Mouse (Mus musculus) intestine, postnatal 0 days (tissue): ENCODE data around the gene Stpg4. TPM values are rescaled to one million over a fixed set of nuclear protein-coding genes. Genes with fewer than 3 reads are reported as not detected.

Experiments used
- ATAC-seq: fragments of 200-750 bp; cut with Nextera tagmentation; 2 replicates; pipeline ENCODE4 v1.8.0; 2017; ENCODE audit warnings: mild to moderate bottlenecking, moderate TSS enrichment, moderate library complexity
- H3K27ac ChIP-seq: fragments of 300-500 bp; sonication (generic); 2 replicates; pipeline ENCODE4 v1.5.1; 2014; ENCODE audit warnings: mild to moderate bottlenecking, low read depth, low read length, moderate library complexity
- H3K27me3 ChIP-seq: fragments of 300-500 bp; sonication (generic); replicated peaks from 2 replicates; pipeline ENCODE4 v1.6.1; 2014; ENCODE audit warnings: low read length, mixed read lengths; ENCODE audit not compliant: control insufficient read depth, insufficient read depth
- H3K36me3 ChIP-seq: fragments of 300-500 bp; sonication (generic); 2 replicates; pipeline ENCODE4 v1.6.1; 2014; ENCODE audit warnings: mild to moderate bottlenecking, moderate library complexity; ENCODE audit not compliant: control insufficient read depth, insufficient read depth
- H3K4me1 ChIP-seq: fragments of 300-500 bp; sonication (generic); replicated peaks from 2 replicates; pipeline ENCODE4 v1.6.1; 2014; ENCODE audit warnings: antibody characterized with exemption, low read length, mixed read lengths; ENCODE audit not compliant: control insufficient read depth, insufficient read depth
- H3K4me2 ChIP-seq: fragments of 300-500 bp; sonication (generic); replicated peaks from 2 replicates; pipeline ENCODE4 v1.6.1; 2014; ENCODE audit warnings: low read depth, mild to moderate bottlenecking, moderate library complexity
- H3K4me3 ChIP-seq: fragments of 300-500 bp; sonication (generic); 2 replicates; pipeline ENCODE4 v1.5.1; 2014; ENCODE audit warnings: low read depth, low read length
- H3K9ac ChIP-seq: fragments of 300-500 bp; sonication (generic); 2 replicates; pipeline ENCODE4 v1.6.1; 2014; ENCODE audit warnings: mild to moderate bottlenecking, low read depth, low read length
- H3K9me3 ChIP-seq: fragments of 300-500 bp; sonication (generic); 2 replicates; pipeline ENCODE4 v1.6.1; 2016; ENCODE audit warnings: mixed run types; ENCODE audit not compliant: control insufficient read depth
- CTCF ChIP-seq: sonication (generic); IDR thresholded peaks from 2 replicates; pipeline ENCODE4 v1.5.1; 2016; ENCODE audit warnings: low read depth, mild to moderate bottlenecking, control low read depth, antibody characterized with exemption, moderate library complexity
- WGBS: fragments of 180-500 bp; shearing (Covaris S2); extraction: QIAGEN DNeasy Blood & Tissue Kit; methylation state at CpG from one replicate; pipeline ENCODE4 v1.1.7; 2014; 5-methylcytosine and 5-hydroxymethylcytosine counted together
- polyA plus RNA-seq: library from polyadenylated mRNA; unstranded; fragments of >200 nt; fragmentation: Nextera tagmentation; extraction: Ambion mirVana; gene quantifications from 2 replicates; pipeline ENCODE4 v1.2.1, GENCODE M21; 2015

The Stpg4 gene
- polyA plus RNA-seq, 1 experiment from 2014 or later, result not detected

DNA sequence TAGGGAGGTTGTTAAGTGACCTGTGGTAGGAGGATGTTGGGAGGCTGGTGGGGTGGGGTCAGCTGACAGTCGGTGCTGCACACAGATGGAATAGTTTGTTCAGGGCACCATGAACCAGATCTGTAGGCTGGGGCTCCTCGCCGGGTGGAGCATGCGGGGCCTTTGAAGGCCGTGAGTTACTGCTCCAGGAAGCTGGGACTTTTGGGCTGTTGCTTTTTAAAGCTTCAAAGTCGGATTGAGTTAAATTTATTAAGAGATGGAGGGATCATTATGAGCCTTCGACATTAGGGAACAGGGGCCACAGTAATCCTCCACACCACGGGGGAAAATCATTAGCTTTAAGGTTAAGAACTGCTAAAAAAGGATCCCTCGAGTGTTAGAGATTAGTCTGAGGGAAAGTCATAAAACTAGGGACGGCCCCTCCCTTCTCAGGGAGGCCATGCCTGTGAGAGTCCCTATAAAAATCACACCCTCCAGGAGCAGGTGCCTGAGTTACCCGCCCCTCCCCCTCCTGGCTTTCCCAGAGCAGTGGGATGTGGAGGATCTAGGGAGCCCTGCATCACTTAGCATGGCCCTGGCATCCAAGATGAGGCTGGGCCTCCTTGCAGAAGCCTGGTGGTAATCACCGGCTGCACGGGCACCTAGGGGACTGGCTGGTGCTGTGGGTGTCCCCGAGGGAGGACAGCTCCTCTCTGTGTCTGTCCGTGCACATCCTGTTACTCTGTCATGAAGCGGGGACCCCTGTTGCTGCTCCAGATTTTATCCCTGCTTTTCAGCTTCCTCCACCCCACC lies 75.2 kb downstream of the Stpg4 start:
- peaks cover 16% of the 10 kb centered on the region for H3K36me3 ChIP-seq
- peaks cover 21% of the 10 kb centered on the region; the same call in 1 of the 2 replicates for H3K4me1 ChIP-seq
- 20% methylated on average over 16 of the region's 16 CpGs for WGBS
- no peaks in the 10 kb centered on the region for H3K27me3 ChIP-seq
- peak; percentile 85 for ATAC-seq
- no peak overlapping the region for H3K4me3 ChIP-seq
- H3K9ac ChIP-seq, result no peak overlapping the region
- H3K4me2 ChIP-seq, result peak overlapping the region; percentile 18; the same call in 1 of the 2 replicates
- peak overlapping the region; percentile 75 for H3K27ac ChIP-seq
- H3K9me3 ChIP-seq, result no peaks in the 10 kb centered on the region
- TF ChIP-seq CTCF, result no peak

- TF ChIP-seq CTCF, result no peak
- no peak overlapping the region for H3K4me3 ChIP-seq
- no peak overlapping the region for H3K9ac ChIP-seq
- no peaks in the 10 kb centered on the region for H3K9me3 ChIP-seq
- peak overlapping the region; percentile 17; the same call in 1 of the 2 replicates for H3K4me2 ChIP-seq
- H3K27me3 ChIP-seq, result no peaks in the 10 kb centered on the region
- 20% methylated on average over 20 of the region's 20 CpGs for WGBS
- ATAC-seq, result no peak; the same call in 1 of the 2 replicates
- peak overlapping the region; percentile 75 for H3K27ac ChIP-seq
- peaks cover 25% of the 10 kb centered on the region for H3K36me3 ChIP-seq
- peaks cover 21% of the 10 kb centered on the region; the same call in 1 of the 2 replicates for H3K4me1 ChIP-seq
Observed at GRCm38 (mm10) chr17:87351241-87352105, 76.1 kb downstream of the Stpg4 start.

GRCm38 (mm10) chr17:87350471-87351240 lies 76.9 kb downstream of the Stpg4 start:
- Histone ChIP-seq H3K4me3 (no peak overlapping the region), H3K27me3 (no peaks in the 10 kb centered on the region), H3K4me2 (no peak overlapping the region), H3K9ac (no peak overlapping the region), H3K9me3 (no peaks in the 10 kb centered on the region), H3K27ac (peak overlapping the region; percentile 29; the same call in 1 of the 2 replicates), H3K4me1 (peaks cover 21% of the 10 kb centered on the region; the same call in 1 of the 2 replicates), H3K36me3 (peaks cover 32% of the 10 kb centered on the region)
- TF ChIP-seq CTCF, result no peak
- ATAC-seq, result no peak
- WGBS, result 60% methylated on average over 13 of the region's 13 CpGs

DNA sequence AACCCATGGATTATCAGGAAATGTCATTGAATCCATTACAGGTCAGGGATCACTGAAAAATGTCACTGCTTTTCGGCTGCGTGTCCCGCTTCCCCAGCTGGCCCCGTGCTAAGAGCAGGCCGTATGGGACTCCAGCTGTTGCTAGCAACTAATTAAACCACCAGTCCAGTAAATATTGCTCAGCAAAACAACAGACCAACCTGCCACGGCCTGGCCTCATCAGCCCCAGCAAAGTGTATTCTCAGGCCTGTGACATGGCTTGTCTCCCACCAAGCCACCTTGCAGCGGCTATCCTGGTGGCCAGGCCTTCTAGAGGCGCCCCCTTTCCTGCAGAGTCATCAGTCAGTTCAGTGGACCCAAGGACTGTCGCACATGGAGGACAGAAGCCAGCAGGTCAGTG lies 78.0 kb downstream of the Stpg4 start:
- H3K27me3 ChIP-seq, result no peaks in the 10 kb centered on the region
- H3K9me3 ChIP-seq, result no peaks in the 10 kb centered on the region
- H3K27ac ChIP-seq, result no peak overlapping the region
- peaks cover 35% of the 10 kb centered on the region for H3K36me3 ChIP-seq
- no peak for TF ChIP-seq CTCF
- ATAC-seq, result no peak
- peaks cover 21% of the 10 kb centered on the region; the same call in 1 of the 2 replicates for H3K4me1 ChIP-seq
- 77% methylated on average over 9 of the region's 9 CpGs for whole genome bisulfite sequencing
- H3K9ac ChIP-seq, result no peak overlapping the region
- no peak overlapping the region for H3K4me2 ChIP-seq
- H3K4me3 ChIP-seq, result no peak overlapping the region

GRCm38 (mm10) chr17:87349069-87349468 lies 78.5 kb downstream of the Stpg4 start:
- WGBS, result 49% methylated on average over 8 of the region's 9 CpGs
- no peak for ATAC-seq

More at GRCm38 (mm10) chr17:87349069-87349468, 78.5 kb downstream of the Stpg4 start:
- H3K4me3 ChIP-seq, result no peak overlapping the region
- peaks cover 21% of the 10 kb centered on the region; the same call in 1 of the 2 replicates for H3K4me1 ChIP-seq
- H3K36me3 ChIP-seq, result peaks cover 31% of the 10 kb centered on the region
- no peaks in the 10 kb centered on the region for H3K9me3 ChIP-seq
- TF ChIP-seq CTCF, result peak; percentile 56
- no peak overlapping the region for H3K4me2 ChIP-seq
- no peaks in the 10 kb centered on the region for H3K27me3 ChIP-seq
- H3K9ac ChIP-seq, result no peak overlapping the region
- no peak overlapping the region for H3K27ac ChIP-seq
